Mouse (Mus musculus) embryonic facial prominence, embryonic 15.5 days (tissue): ENCODE measurements around the gene Abraxas1. TPM values are rescaled to one million over a fixed set of nuclear protein-coding genes. Genes with fewer than 3 reads are reported as not detected.

Experiments
- ATAC-seq: fragments of 200-750 bp; cut with Nextera tagmentation; 2 replicates; pipeline ENCODE4 v1.8.0; 2017; ENCODE audit warnings: low read depth, moderate TSS enrichment; ENCODE audit not compliant: insufficient number of reproducible peaks, low FRiP score, low TSS enrichment
- H3K27ac ChIP-seq: fragments of 300-500 bp; sonication (generic); replicated peaks from 2 replicates; pipeline ENCODE4 v1.5.1; 2015; ENCODE audit warnings: mild to moderate bottlenecking, inconsistent platforms
- H3K27me3 ChIP-seq: fragments of 300-500 bp; sonication (generic); 2 replicates; pipeline ENCODE4 v1.6.1; 2015; ENCODE audit warnings: inconsistent platforms
- H3K36me3 ChIP-seq: fragments of 300-500 bp; sonication (generic); 2 replicates; pipeline ENCODE4 v1.6.1; 2015; ENCODE audit warnings: mild to moderate bottlenecking, inconsistent platforms
- H3K4me1 ChIP-seq: fragments of 300-500 bp; sonication (generic); 2 replicates; pipeline ENCODE4 v1.6.1; 2015; ENCODE audit warnings: inconsistent platforms
- H3K4me2 ChIP-seq: fragments of 300-500 bp; sonication (generic); replicated peaks from 2 replicates; pipeline ENCODE4 v1.6.1; 2015; ENCODE audit warnings: mild to moderate bottlenecking, inconsistent platforms
- H3K4me3 ChIP-seq: fragments of 300-500 bp; sonication (generic); replicated peaks from 2 replicates; pipeline ENCODE4 v1.5.1; 2015; ENCODE audit warnings: mild to moderate bottlenecking, inconsistent platforms
- H3K9ac ChIP-seq: fragments of 300-500 bp; sonication (generic); 2 replicates; pipeline ENCODE4 v1.6.1; 2015; ENCODE audit warnings: inconsistent platforms
- H3K9me3 ChIP-seq: fragments of 300-500 bp; sonication (generic); replicated peaks from 2 replicates; pipeline ENCODE4 v1.6.1; 2016; ENCODE audit warnings: inconsistent platforms
- WGBS: fragments of 180-500 bp; shearing (Covaris S2); methylation state at CpG from one replicate; pipeline ENCODE4 v1.1.7; 2015; 5-methylcytosine and 5-hydroxymethylcytosine counted together
- polyA plus RNA-seq: library from polyadenylated mRNA; unstranded; fragments of >200 nt; fragmentation: Nextera tagmentation; extraction: Ambion mirVana; gene quantifications from 2 replicates; pipeline ENCODE4 v1.2.1, GENCODE M21; 2015

Abraxas1 gene
- polyA plus RNA-seq, 1 experiment from 2014 or later, result 31.8 TPM

GRCm38 (mm10) chr5:100821375-100821774, 610 bp upstream of the Abraxas1 start:
- no peak overlapping the region for H3K27ac ChIP-seq
- peak overlapping the region; percentile 59 for H3K4me2 ChIP-seq
- no peak for ATAC-seq
- H3K36me3 ChIP-seq, result no peaks in the 10 kb centered on the region
- H3K27me3 ChIP-seq, result no peaks in the 10 kb centered on the region
- WGBS, result 75% methylated on average over 8 of the region's 8 CpGs
- H3K9me3 ChIP-seq, result no peaks in the 10 kb centered on the region
- H3K4me3 ChIP-seq, result peak overlapping the region; percentile 76; the same call in 1 of the 2 replicates
- H3K9ac ChIP-seq, result no peak overlapping the region
- H3K4me1 ChIP-seq, result peaks cover 4% of the 10 kb centered on the region

- H3K36me3 ChIP-seq, result peaks cover 5% of the 10 kb centered on the region
- WGBS, result 25% methylated on average over 16 of the region's 16 CpGs
- no peak for ATAC-seq
Measured at GRCm38 (mm10) chr5:100819568-100820480, 941 bp downstream of the Abraxas1 start.

GRCm38 (mm10) chr5:100818341-100818740, 2.4 kb downstream of the Abraxas1 start:
- 61% methylated on average over 4 of the region's 4 CpGs for WGBS
- H3K27ac ChIP-seq, result no peak overlapping the region

More at GRCm38 (mm10) chr5:100819568-100820480, 941 bp downstream of the Abraxas1 start:
- H3K9me3 ChIP-seq, result no peaks in the 10 kb centered on the region
- H3K4me1 ChIP-seq, result peaks cover 4% of the 10 kb centered on the region
- H3K9ac ChIP-seq, result peak overlapping the region; percentile 96
- peak overlapping the region; percentile 76 for H3K4me3 ChIP-seq
- H3K4me2 ChIP-seq, result peak overlapping the region; percentile 59
- H3K27ac ChIP-seq, result peak overlapping the region; percentile 77; the same call in 1 of the 2 replicates
- H3K27me3 ChIP-seq, result no peaks in the 10 kb centered on the region

GRCm38 (mm10) chr5:100798165-100798860, 22.5 kb downstream of the Abraxas1 start, which contains the start of the genes Helq and Mrps18c:
TSS of gene Helq (minus strand) at chr5:100798598.
TSS of gene Mrps18c (plus strand) at chr5:100798627.
- peaks cover 15% of the 10 kb centered on the region; the same call in 1 of the 2 replicates for H3K4me1 ChIP-seq
- H3K9me3 ChIP-seq, result no peaks in the 10 kb centered on the region
- peak; percentile 93 for ATAC-seq
- H3K27me3 ChIP-seq, result no peaks in the 10 kb centered on the region
- WGBS, result under 1% methylated on average over 67 of the region's 67 CpGs
- H3K4me3 ChIP-seq, result peak within 1 kb of the TSS; percentile 81
- H3K27ac ChIP-seq, result no peak within 1 kb of the TSS
- peaks cover 33% of the 10 kb centered on the region for H3K36me3 ChIP-seq
- H3K9ac ChIP-seq, result peak within 1 kb of the TSS; percentile 44
- H3K4me2 ChIP-seq, result peak within 1 kb of the TSS; percentile 86

More at GRCm38 (mm10) chr5:100818341-100818740, 2.4 kb downstream of the Abraxas1 start:
- Histone ChIP-seq H3K9ac (no peak overlapping the region), H3K27me3 (no peaks in the 10 kb centered on the region), H3K4me1 (peaks cover 4% of the 10 kb centered on the region), H3K36me3 (peaks cover 14% of the 10 kb centered on the region), H3K4me2 (no peak overlapping the region), H3K4me3 (no peak overlapping the region), H3K9me3 (no peaks in the 10 kb centered on the region)
- ATAC-seq, result no peak

- Histone ChIP-seq H3K4me3 (no peak overlapping the region), H3K27ac (no peak overlapping the region), H3K9me3 (no peaks in the 10 kb centered on the region), H3K36me3 (peaks cover 48% of the 10 kb centered on the region), H3K27me3 (no peaks in the 10 kb centered on the region), H3K4me1 (peaks cover 10% of the 10 kb centered on the region; the same call in 1 of the 2 replicates), H3K9ac (no peak overlapping the region), H3K4me2 (no peak overlapping the region)
- ATAC-seq, result no peak
- WGBS, result 76% methylated on average over 5 of the region's 5 CpGs
Measured at GRCm38 (mm10) chr5:100794084-100794483, 26.7 kb downstream of the Abraxas1 start.

- Histone ChIP-seq H3K4me2 (no peak overlapping the region), H3K36me3 (peaks cover 66% of the 10 kb centered on the region), H3K4me3 (no peak overlapping the region), H3K9ac (no peak overlapping the region), H3K9me3 (no peaks in the 10 kb centered on the region), H3K4me1 (peaks cover 2% of the 10 kb centered on the region; the same call in 1 of the 2 replicates), H3K27ac (no peak overlapping the region), H3K27me3 (no peaks in the 10 kb centered on the region)
- no peak for ATAC-seq
- whole genome bisulfite sequencing, result 80% methylated on average over 7 of the region's 7 CpGs
Measured at GRCm38 (mm10) chr5:100792261-100792660, 28.5 kb downstream of the Abraxas1 start.

- no peak for ATAC-seq
- H3K4me2 ChIP-seq, result no peak overlapping the region
- H3K9me3 ChIP-seq, result no peaks in the 10 kb centered on the region
- no peaks in the 10 kb centered on the region for H3K27me3 ChIP-seq
- WGBS, result 83% methylated on average over 9 of the region's 9 CpGs
- H3K36me3 ChIP-seq, result peaks cover 66% of the 10 kb centered on the region
- no peak overlapping the region for H3K27ac ChIP-seq
- no peak overlapping the region for H3K4me3 ChIP-seq
- no peaks in the 10 kb centered on the region for H3K4me1 ChIP-seq
- no peak overlapping the region for H3K9ac ChIP-seq
Measured at GRCm38 (mm10) chr5:100787527-100787926, 33.2 kb downstream of the Abraxas1 start.

- Histone ChIP-seq H3K4me2 (no peak overlapping the region), H3K9ac (no peak overlapping the region), H3K36me3 (peaks cover 66% of the 10 kb centered on the region), H3K4me1 (no peaks in the 10 kb centered on the region), H3K4me3 (no peak overlapping the region), H3K27ac (no peak overlapping the region), H3K9me3 (no peaks in the 10 kb centered on the region), H3K27me3 (no peaks in the 10 kb centered on the region)
- no peak for ATAC-seq
- WGBS, result 94% methylated on average over 13 of the region's 13 CpGs
Measured at GRCm38 (mm10) chr5:100779002-100779401, 41.8 kb downstream of the Abraxas1 start.

- no peak overlapping the region for H3K4me3 ChIP-seq
- H3K9ac ChIP-seq, result no peak overlapping the region
- no peak overlapping the region for H3K4me2 ChIP-seq
- peaks cover 58% of the 10 kb centered on the region for H3K36me3 ChIP-seq
- H3K27ac ChIP-seq, result no peak overlapping the region
- no peak for ATAC-seq
- H3K9me3 ChIP-seq, result no peaks in the 10 kb centered on the region
- H3K27me3 ChIP-seq, result no peaks in the 10 kb centered on the region
- 90% methylated on average over 5 of the region's 5 CpGs for WGBS
- H3K4me1 ChIP-seq, result no peaks in the 10 kb centered on the region
Measured at GRCm38 (mm10) chr5:100776900-100777299, 43.9 kb downstream of the Abraxas1 start.

GRCm38 (mm10) chr5:100775778-100776404, 44.9 kb downstream of the Abraxas1 start:
- Histone ChIP-seq H3K27ac (no peak overlapping the region), H3K36me3 (peaks cover 58% of the 10 kb centered on the region), H3K9ac (no peak overlapping the region), H3K27me3 (no peaks in the 10 kb centered on the region), H3K4me1 (no peaks in the 10 kb centered on the region), H3K4me3 (no peak overlapping the region), H3K9me3 (no peaks in the 10 kb centered on the region), H3K4me2 (no peak overlapping the region)
- no peak for ATAC-seq
- 90% methylated on average over 13 of the region's 13 CpGs for WGBS

GRCm38 (mm10) chr5:100771575-100771974, 49.2 kb downstream of the Abraxas1 start:
- no peak for ATAC-seq
- Histone ChIP-seq H3K36me3 (peaks cover 57% of the 10 kb centered on the region), H3K9ac (no peak overlapping the region), H3K27ac (no peak overlapping the region), H3K4me2 (no peak overlapping the region), H3K4me3 (no peak overlapping the region), H3K27me3 (no peaks in the 10 kb centered on the region), H3K9me3 (no peaks in the 10 kb centered on the region), H3K4me1 (no peaks in the 10 kb centered on the region)
- 94% methylated on average over 4 of the region's 4 CpGs for WGBS
